Mouse (Mus musculus): ENCODE data around the gene Usp46. TPM values are rescaled to one million over a fixed set of nuclear protein-coding genes. Genes with fewer than 3 reads are reported as not detected.
A peak's percentile ranks its signal among the peaks of the same experiment; 100 is the strongest.

Usp46 gene
- polyA plus RNA-seq (2015; fragmentation: Nextera tagmentation; extraction: Ambion mirVana): 32.1 and 38.5 TPM in 2 replicates

- Histone ChIP-seq H3K9me3 (no peaks in the 10 kb centered on the region), H3K4me3 (peak within 1 kb of the TSS; percentile 76), H3K27me3 (no peaks in the 10 kb centered on the region), H3K9ac (peak within 1 kb of the TSS; percentile 86), H3K4me2 (peak within 1 kb of the TSS; percentile 89), H3K27ac (replicated peaks) (peak within 1 kb of the TSS; percentile 89), H3K36me3 (no peaks in the 10 kb centered on the region), H3K4me1 (replicated peaks) (peaks cover 43% of the 10 kb centered on the region)
- under 1% methylated on average over 75 of the region's 89 CpGs for WGBS
- ATAC-seq (ENCODE audit: low FRiP score, low read depth): peak; percentile 88
These were observed at the start of gene Usp46 for GRCm38 (mm10) chr5:74067831-74068713. Gene Usp46 (minus strand): TSS chr5:74068431.

GRCm38 (mm10) chr5:74113961-74114689 lies 45.9 kb upstream of the Usp46 start:
- Histone ChIP-seq H3K4me2 (no peak overlapping the region), H3K4me3 (no peak overlapping the region), H3K36me3 (no peaks in the 10 kb centered on the region), H3K27me3 (no peaks in the 10 kb centered on the region), H3K4me1 (replicated peaks) (no peaks in the 10 kb centered on the region), H3K9ac (no peak overlapping the region), H3K9me3 (no peaks in the 10 kb centered on the region), H3K27ac (replicated peaks) (no peak overlapping the region)
- 81% methylated on average over 7 of the region's 7 CpGs for WGBS
- no peak for ATAC-seq (ENCODE audit: low FRiP score, low read depth)

GRCm38 (mm10) chr5:74105445-74105844 lies 37.2 kb upstream of the Usp46 start:
- Histone ChIP-seq H3K9me3 (0 out of 2 replicates have a peak, but pooled peaks cover 6% of the 10 kb centered on the region), H3K4me3 (no peak overlapping the region), H3K4me1 (replicated peaks) (no peaks in the 10 kb centered on the region), H3K36me3 (no peaks in the 10 kb centered on the region), H3K27ac (replicated peaks) (no peak overlapping the region), H3K9ac (no peak overlapping the region), H3K27me3 (no peaks in the 10 kb centered on the region), H3K4me2 (no peak overlapping the region)
- WGBS: 84% methylated on average over 7 of the region's 7 CpGs
- ATAC-seq (ENCODE audit: low FRiP score, low read depth): no peak

- Histone ChIP-seq H3K4me1 (replicated peaks) (no peaks in the 10 kb centered on the region), H3K27ac (replicated peaks) (no peak overlapping the region), H3K4me2 (no peak overlapping the region), H3K4me3 (no peak overlapping the region), H3K36me3 (peaks cover 6% of the 10 kb centered on the region; the same call in 1 of the 2 replicates), H3K9me3 (0 out of 2 replicates have a peak, but pooled peaks cover 6% of the 10 kb centered on the region), H3K27me3 (no peaks in the 10 kb centered on the region), H3K9ac (no peak overlapping the region)
- ATAC-seq (ENCODE audit: low FRiP score, low read depth): no peak
- WGBS: 85% methylated on average over 6 of the region's 6 CpGs
These were observed 33.5 kb upstream of the Usp46 start for GRCm38 (mm10) chr5:74101761-74102160.

- WGBS: 87% methylated on average over 10 of the region's 10 CpGs
- 0 out of 2 replicates have a peak, but pooled peaks cover 5% of the 10 kb centered on the region for H3K9me3 ChIP-seq
- peaks cover 17% of the 10 kb centered on the region; the same call in 1 of the 2 replicates for H3K36me3 ChIP-seq
- H3K9ac ChIP-seq: no peak overlapping the region
- H3K4me3 ChIP-seq: no peak overlapping the region
- no peak overlapping the region for H3K4me2 ChIP-seq
- peaks cover 12% of the 10 kb centered on the region for H3K4me1 ChIP-seq (replicated peaks)
- no peak overlapping the region for H3K27ac ChIP-seq (replicated peaks)
- H3K27me3 ChIP-seq: no peaks in the 10 kb centered on the region
- no peak for ATAC-seq (ENCODE audit: low FRiP score, low read depth)
These were observed 30.8 kb upstream of the Usp46 start for GRCm38 (mm10) chr5:74099046-74099445.

GRCm38 (mm10) chr5:74097854-74098220 lies 29.6 kb upstream of the Usp46 start:
- Histone ChIP-seq H3K9ac (no peak overlapping the region), H3K36me3 (peaks cover 17% of the 10 kb centered on the region; the same call in 1 of the 2 replicates), H3K9me3 (no peaks in the 10 kb centered on the region), H3K4me1 (replicated peaks) (peaks cover 16% of the 10 kb centered on the region), H3K27me3 (no peaks in the 10 kb centered on the region), H3K27ac (replicated peaks) (no peak overlapping the region), H3K4me2 (no peak overlapping the region), H3K4me3 (no peak overlapping the region)
- ATAC-seq (ENCODE audit: low FRiP score, low read depth): no peak
- 85% methylated on average over 10 of the region's 10 CpGs for WGBS

GRCm38 (mm10) chr5:74097116-74097853 lies 29.1 kb upstream of the Usp46 start:
- Histone ChIP-seq H3K27ac (replicated peaks) (no peak overlapping the region), H3K4me1 (replicated peaks) (peaks cover 19% of the 10 kb centered on the region), H3K9ac (no peak overlapping the region), H3K4me2 (no peak overlapping the region), H3K27me3 (no peaks in the 10 kb centered on the region), H3K4me3 (no peak overlapping the region), H3K36me3 (peaks cover 17% of the 10 kb centered on the region; the same call in 1 of the 2 replicates), H3K9me3 (no peaks in the 10 kb centered on the region)
- no peak for ATAC-seq (ENCODE audit: low FRiP score, low read depth)
- 95% methylated on average over 11 of the region's 11 CpGs for WGBS

GRCm38 (mm10) chr5:74096060-74096459 lies 27.8 kb upstream of the Usp46 start:
- H3K27me3 ChIP-seq: no peaks in the 10 kb centered on the region
- no peak overlapping the region for H3K9ac ChIP-seq
- WGBS: 97% methylated on average over 1 of the region's 1 CpGs
- H3K4me1 ChIP-seq (replicated peaks): peaks cover 19% of the 10 kb centered on the region
- no peak overlapping the region for H3K4me2 ChIP-seq
- ATAC-seq (ENCODE audit: low FRiP score, low read depth): no peak
- H3K9me3 ChIP-seq: no peaks in the 10 kb centered on the region
- H3K4me3 ChIP-seq: no peak overlapping the region
- peaks cover 17% of the 10 kb centered on the region; the same call in 1 of the 2 replicates for H3K36me3 ChIP-seq
- no peak overlapping the region for H3K27ac ChIP-seq (replicated peaks)

- H3K27me3 ChIP-seq: no peaks in the 10 kb centered on the region
- 92% methylated on average over 2 of the region's 2 CpGs for WGBS
- H3K4me3 ChIP-seq: no peak overlapping the region
- no peak overlapping the region for H3K4me2 ChIP-seq
- peaks cover 19% of the 10 kb centered on the region for H3K4me1 ChIP-seq (replicated peaks)
- no peak overlapping the region for H3K9ac ChIP-seq
- H3K36me3 ChIP-seq: peaks cover 17% of the 10 kb centered on the region; the same call in 1 of the 2 replicates
- ATAC-seq (ENCODE audit: low FRiP score, low read depth): no peak
- H3K27ac ChIP-seq (replicated peaks): no peak overlapping the region
- no peaks in the 10 kb centered on the region for H3K9me3 ChIP-seq
These were observed 27.4 kb upstream of the Usp46 start for GRCm38 (mm10) chr5:74095611-74096010.

- Histone ChIP-seq H3K9ac (no peak overlapping the region), H3K36me3 (peaks cover 17% of the 10 kb centered on the region; the same call in 1 of the 2 replicates), H3K4me1 (replicated peaks) (peaks cover 19% of the 10 kb centered on the region), H3K27me3 (no peaks in the 10 kb centered on the region), H3K4me3 (peak overlapping the region; percentile 92; the same call in 1 of the 2 replicates), H3K9me3 (no peaks in the 10 kb centered on the region), H3K4me2 (peak overlapping the region; percentile 80), H3K27ac (replicated peaks) (no peak overlapping the region)
- ATAC-seq (ENCODE audit: low FRiP score, low read depth): no peak
- 89% methylated on average over 8 of the region's 8 CpGs for WGBS
These were observed 26.7 kb upstream of the Usp46 start for GRCm38 (mm10) chr5:74094841-74095437.
